Mouse (Mus musculus) R1 (cell line): Measurements from ENCODE around the gene Supt6.
"Not testable (repeated sequence)": the region's sequence is repeated elsewhere in the genome, so short reads cannot be mapped to it uniquely, and the experiment has no call there.

ENCODE experiments used
- DNase-seq: peaks from one replicate; pipeline ENCODE4 v3.0.0-alpha.2; 2018; ENCODE audit warnings: low read depth, low spot score

The Supt6 gene

DNA sequence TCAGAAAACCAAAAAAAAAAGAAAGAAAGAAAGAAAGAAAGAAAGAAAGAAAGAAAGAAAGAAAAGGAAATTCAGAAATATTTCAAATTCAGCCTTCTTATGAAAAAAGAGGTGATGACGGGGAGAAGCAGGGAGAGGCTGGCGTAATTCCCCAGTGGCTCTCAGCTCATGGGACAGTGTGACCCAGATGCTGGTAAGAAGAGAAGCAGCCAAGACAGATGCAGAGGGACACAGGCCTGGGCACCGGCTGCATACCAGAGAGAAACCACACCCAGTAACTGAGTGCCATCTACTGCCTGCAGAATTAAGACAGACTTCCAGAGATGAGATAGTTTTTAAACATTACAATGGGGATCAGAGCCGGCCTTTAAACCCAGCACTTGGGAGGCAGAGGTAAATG lies 22.2 kb downstream of the Supt6 start:
- DNase-seq: no peak

- no peak for DNase-seq
Observed at GRCm38 (mm10) chr11:78215709-78216317, 30.0 kb downstream of the Supt6 start.

DNA sequence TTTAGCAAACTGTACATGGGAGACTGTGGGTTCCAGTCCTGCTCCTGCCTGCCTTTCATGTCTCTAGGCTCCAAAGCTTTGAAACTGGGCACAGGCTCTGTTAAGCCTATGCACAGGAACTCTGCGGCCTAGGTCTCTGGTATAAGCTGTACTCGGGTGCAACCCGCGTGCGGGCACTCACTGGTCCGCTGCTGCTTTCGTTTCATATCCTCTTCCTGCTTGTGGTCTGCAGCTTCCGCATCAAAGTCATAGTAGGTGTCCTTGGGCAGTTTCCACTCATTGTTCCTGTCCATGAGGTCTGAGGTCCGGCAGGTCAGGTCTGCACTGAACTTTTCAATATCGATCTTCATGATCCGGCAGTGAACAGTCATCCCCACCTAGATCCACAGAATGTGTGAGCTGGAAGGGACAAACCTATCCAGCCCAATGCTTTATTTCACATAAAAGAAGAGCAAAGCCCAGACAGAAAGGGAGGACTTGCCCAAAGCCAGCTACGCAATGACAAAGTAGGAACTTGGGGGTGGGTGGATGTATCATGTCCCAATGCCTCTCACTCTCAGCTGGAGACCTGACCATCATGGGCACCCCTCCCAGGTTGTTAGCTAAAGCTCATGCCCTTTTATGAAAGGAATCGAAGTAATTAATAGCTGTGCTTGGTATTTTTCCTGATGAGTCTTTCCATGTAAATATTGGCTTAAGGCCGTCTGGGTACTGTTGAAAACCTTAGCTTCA lies 32.5 kb downstream of the Supt6 start:
- no peak for DNase-seq

- no peak for DNase-seq
Observed at GRCm38 (mm10) chr11:78211513-78211912, 34.3 kb downstream of the Supt6 start.

DNA sequence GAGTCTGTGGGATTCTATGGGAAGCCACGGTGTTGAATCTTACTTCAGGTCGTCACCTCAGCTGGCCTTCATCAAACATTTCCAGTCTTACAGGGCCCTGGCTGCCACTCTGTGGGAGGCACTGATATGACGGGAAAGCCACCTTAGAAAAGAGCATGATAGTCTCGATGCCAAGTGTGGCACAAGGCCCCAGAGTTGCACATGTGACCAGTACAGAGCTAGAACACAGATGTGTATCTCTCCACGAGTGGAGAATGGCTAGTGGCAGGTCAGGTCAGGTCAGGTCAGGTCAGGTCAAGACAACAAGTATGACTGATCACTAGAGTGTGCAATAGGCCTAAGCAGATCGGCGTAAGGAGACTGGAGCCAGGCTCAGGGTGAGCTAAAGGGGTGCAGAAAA lies 35.2 kb downstream of the Supt6 start:
- DNase-seq: no peak

GRCm38 (mm10) chr11:78209886-78210285 lies 35.9 kb downstream of the Supt6 start:
- DNase-seq: no peak

DNA sequence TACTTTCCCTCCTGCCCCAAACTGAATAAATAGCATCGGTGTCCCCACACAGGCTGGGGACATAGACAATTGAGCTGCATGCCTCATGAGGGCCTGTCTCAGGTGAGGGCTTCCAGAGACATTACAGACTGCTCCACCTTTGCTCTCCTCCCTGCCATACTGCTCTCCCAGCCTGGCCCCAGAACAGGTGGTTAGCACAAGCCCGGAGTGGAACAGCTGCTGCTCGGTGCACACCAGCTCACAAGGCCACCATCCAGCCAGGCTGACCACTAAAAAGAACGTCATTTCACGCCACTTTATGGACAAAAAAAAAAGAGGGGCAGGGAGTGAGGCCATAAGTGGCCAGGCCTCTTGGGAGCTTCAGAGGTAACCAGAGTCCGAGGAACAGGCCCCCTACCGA lies 38.6 kb downstream of the Supt6 start:
- DNase-seq: no peak

DNA sequence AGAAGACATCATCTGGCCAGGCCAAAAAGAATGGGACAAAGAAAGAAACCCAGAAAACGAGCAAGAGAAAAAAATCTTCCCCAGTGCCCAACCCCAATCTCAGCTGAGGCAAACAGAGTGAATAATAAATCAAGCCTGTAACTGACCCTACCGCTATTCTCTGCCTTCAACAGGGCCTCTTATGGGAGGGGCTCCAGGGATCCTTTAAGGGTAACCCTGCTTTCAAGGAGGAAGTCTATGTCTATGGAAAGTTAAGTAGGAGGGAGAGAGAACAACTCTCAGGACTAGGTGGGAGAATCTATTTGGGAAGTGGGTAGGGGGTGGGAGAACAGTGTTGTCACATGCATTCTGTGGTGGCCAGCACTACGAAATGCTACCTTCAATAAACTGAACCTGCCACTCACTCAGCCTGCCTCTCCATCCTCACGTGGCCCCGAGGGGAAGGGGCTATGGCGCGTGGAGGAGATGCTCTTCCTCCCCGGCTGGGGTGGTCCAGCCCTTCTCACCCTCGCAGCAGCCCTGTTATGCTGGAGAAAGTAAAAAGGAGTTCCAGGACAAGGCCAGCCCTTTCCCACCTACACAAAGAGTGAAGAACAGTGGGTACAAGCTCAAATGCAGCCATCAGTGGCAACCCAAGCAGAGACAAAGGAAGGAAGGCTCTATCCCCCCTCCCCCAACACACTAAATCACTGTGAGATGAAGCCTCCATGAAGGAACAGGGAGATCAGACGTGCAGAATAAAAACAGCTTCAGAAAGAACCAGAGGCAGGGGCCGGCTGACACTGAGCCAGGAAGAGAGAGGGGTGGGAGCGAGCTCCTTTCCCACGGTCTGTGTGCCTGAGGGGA lies 40.2 kb downstream of the Supt6 start:
- DNase-seq: no peak

DNA sequence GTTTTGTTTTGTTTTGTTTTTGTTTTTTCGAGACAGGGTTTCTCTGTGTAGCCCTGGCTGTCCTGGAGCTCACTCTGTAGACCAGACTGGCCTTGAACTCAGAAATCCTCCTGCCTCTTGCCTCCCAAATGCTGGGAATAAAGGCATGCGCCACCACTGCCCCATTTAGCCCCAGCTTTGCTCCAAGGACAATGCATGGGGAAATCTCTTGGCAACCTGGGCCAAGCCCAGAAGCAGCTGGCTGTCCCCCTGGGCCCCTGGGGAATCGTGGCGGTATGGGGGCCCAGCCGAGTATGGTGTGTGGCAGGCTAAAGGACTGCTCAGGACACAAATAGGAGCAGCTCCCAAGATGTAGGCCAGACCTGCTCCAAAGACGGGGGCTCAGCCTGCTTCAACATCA lies 41.5 kb downstream of the Supt6 start:
- DNase-seq: no peak

- no peak for DNase-seq
Observed at GRCm38 (mm10) chr11:78202372-78202771, 43.4 kb downstream of the Supt6 start.

GRCm38 (mm10) chr11:78195101-78195863 lies 50.5 kb downstream of the Supt6 start:
- peak; percentile 25 for DNase-seq

- peak; percentile 95 for DNase-seq
Observed at GRCm38 (mm10) chr11:78194411-78195100, 51.2 kb downstream of the Supt6 start.

DNA sequence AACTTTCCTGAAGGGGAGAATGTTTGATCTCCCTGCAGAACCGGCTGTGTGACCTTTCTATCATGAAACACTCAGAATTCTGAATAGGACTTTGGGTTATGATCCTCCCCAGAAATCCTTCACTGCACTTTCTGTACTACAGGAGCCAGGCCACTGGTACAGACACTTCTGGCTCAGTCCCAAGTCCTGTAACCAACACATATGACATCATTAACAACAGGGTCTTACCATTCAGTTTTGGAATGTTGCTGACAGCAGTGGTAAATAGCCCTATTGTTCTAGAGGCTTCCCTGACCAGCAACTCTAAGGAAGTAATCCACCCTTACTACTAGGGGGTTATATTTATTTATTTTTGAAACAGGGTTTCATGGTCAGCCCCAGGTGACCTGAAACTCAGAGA lies 52.7 kb downstream of the Supt6 start, which contains the start of gene Proca1:
Proca1 (plus strand) TSS at position 280 of the 400 bp plus-strand sequence.
- DNase-seq: no peak

DNA sequence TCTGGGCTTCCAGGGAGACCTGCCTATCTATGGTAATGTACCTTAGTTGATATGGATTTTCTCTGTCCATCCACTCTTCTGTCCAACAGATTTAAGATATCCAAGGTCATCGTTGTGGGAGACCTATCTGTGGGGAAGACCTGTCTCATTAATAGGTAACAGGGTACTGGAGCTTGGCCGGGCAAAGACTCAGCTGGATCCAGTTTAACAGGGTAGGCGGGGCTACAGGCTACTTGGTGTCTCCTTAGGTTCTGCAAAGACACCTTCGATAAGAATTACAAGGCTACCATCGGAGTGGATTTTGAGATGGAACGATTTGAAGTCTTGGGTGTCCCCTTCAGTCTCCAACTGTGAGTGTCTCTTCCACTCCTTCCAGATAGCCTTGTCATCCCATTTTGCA lies 55.7 kb downstream of the Supt6 start:
- DNase-seq: peak; percentile 39

- peak; percentile 91 for DNase-seq
Observed at GRCm38 (mm10) chr11:78189234-78190040, 56.4 kb downstream of the Supt6 start.

DNA sequence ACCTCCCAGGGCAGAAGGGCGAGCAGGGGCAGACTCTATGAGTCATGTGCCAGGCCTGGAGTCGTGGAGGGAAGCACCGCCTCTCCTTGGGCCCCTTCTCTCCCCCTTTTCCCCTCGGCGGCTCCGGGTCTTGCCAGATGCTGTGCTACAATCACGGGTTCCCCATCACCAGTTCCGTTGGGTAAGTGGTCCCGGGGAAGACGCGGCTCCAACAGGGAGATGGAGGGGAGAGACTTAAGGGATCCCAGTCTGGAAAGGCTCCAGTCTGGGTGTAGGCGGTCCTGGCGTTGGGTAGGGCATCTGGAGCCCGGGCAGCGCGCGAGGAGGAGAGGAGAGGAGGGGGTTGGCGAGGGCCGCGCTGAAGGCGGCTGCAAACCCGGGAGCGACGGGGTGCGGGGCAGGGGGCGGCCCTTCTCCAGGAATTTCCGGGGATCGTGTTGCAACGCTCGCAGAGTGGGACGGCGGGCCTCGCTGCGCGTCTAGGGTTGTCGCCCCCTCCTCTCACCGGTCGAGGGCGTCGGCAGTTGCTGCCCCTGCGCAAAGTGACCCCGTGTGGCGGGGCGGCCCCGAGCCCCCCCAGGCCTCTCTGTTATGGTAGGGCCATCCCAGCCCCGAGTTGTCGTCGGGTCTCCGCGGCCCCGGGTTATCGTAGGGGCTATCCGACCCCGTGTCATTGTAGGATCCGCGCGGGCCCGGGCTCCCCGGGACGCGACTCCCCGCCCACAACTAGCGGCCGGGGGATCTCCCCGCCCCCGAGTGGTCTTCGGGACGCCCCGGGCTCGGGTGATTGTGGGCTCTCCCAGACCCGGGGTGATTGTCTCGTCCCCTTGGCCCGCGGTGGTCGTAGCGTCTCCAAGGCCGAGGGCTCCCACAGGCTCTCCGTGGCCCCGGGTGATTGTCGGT lies 57.2 kb downstream of the Supt6 start, which contains the start of gene Rab34:
Rab34 (plus strand) TSS at position 100 of the 903 bp plus-strand sequence.
- peak; percentile 85 for DNase-seq

- DNase-seq: not testable (repeated sequence)
Observed at GRCm38 (mm10) chr11:78184702-78185101, 61.1 kb downstream of the Supt6 start.

GRCm38 (mm10) chr11:78183884-78184514 lies 61.8 kb downstream of the Supt6 start:
- DNase-seq: peak; percentile 51
